Mouse (Mus musculus) liver, embryonic 13.5 days (tissue): ENCODE data around the gene Cd44. TPM values are rescaled to one million over a fixed set of nuclear protein-coding genes. Genes with fewer than 3 reads are reported as not detected.

ENCODE experiments used
- ATAC-seq: fragments of 200-750 bp; cut with Nextera tagmentation; 2 replicates; pipeline ENCODE4 v1.8.0; 2017; ENCODE audit warnings: low read depth, mild to moderate bottlenecking, moderate number of reproducible peaks, moderate library complexity
- DNase-seq: peaks from one replicate; pipeline ENCODE4 v3.0.0; 2022
- H3K27ac ChIP-seq: fragments of 300-500 bp; sonication (generic); 2 replicates; pipeline ENCODE4 v1.5.1; 2015; ENCODE audit warnings: moderate library complexity, mild to moderate bottlenecking, inconsistent platforms
- H3K27me3 ChIP-seq: fragments of 300-500 bp; sonication (generic); 2 replicates; pipeline ENCODE4 v1.6.1; 2015; ENCODE audit warnings: mild to moderate bottlenecking, inconsistent platforms
- H3K36me3 ChIP-seq: fragments of 300-500 bp; sonication (generic); 2 replicates; pipeline ENCODE4 v1.6.1; 2015; ENCODE audit warnings: mild to moderate bottlenecking, inconsistent platforms
- H3K4me1 ChIP-seq: fragments of 300-500 bp; sonication (generic); replicated peaks from 2 replicates; pipeline ENCODE4 v1.6.1; 2015; ENCODE audit warnings: inconsistent platforms
- H3K4me2 ChIP-seq: fragments of 300-500 bp; sonication (generic); 2 replicates; pipeline ENCODE4 v1.6.1; 2015; ENCODE audit warnings: inconsistent platforms, mild to moderate bottlenecking, moderate library complexity
- H3K4me3 ChIP-seq: fragments of 300-500 bp; sonication (generic); replicated peaks from 2 replicates; pipeline ENCODE4 v1.5.1; 2015; ENCODE audit warnings: mild to moderate bottlenecking, inconsistent platforms
- H3K9ac ChIP-seq: fragments of 300-500 bp; sonication (generic); 2 replicates; pipeline ENCODE4 v1.6.1; 2015; ENCODE audit warnings: mild to moderate bottlenecking, inconsistent platforms
- H3K9me3 ChIP-seq: fragments of 300-500 bp; sonication (generic); replicated peaks from 2 replicates; pipeline ENCODE4 v1.6.1; 2016; ENCODE audit warnings: inconsistent platforms
- WGBS: fragments of 180-500 bp; shearing (Covaris S2); methylation state at CpG from one replicate; pipeline ENCODE4 v1.1.7; 2015; ENCODE audit not compliant: insufficient replicate concordance; 5-methylcytosine and 5-hydroxymethylcytosine counted together
- polyA plus RNA-seq: library from polyadenylated mRNA; unstranded; fragments of >200 nt; fragmentation: Nextera tagmentation; extraction: Ambion mirVana; gene quantifications from 2 replicates; pipeline ENCODE4 v1.2.1, GENCODE M21; 2015

Cd44 gene
- polyA plus RNA-seq, 1 experiment from 2014 or later = 15.1 TPM

GRCm38 (mm10) chr2:102850026-102850425 is 51.4 kb downstream of the Cd44 start:
- H3K4me3 ChIP-seq = no peak overlapping the region
- H3K9ac ChIP-seq = no peak overlapping the region
- H3K4me2 ChIP-seq = no peak overlapping the region
- peaks cover 28% of the 10 kb centered on the region for H3K36me3 ChIP-seq
- ATAC-seq (no peak), DNase-seq (no peak)
- no peak overlapping the region for H3K27ac ChIP-seq
- no peaks in the 10 kb centered on the region for H3K9me3 ChIP-seq
- H3K4me1 ChIP-seq = peaks cover 8% of the 10 kb centered on the region
- no peaks in the 10 kb centered on the region for H3K27me3 ChIP-seq

GRCm38 (mm10) chr2:102848811-102849433 is 52.5 kb downstream of the Cd44 start:
- 37% methylated on average over 5 of the region's 5 CpGs for WGBS
- Histone ChIP-seq H3K27ac (no peak overlapping the region), H3K9ac (no peak overlapping the region), H3K27me3 (no peaks in the 10 kb centered on the region), H3K4me1 (peaks cover 8% of the 10 kb centered on the region), H3K36me3 (peaks cover 19% of the 10 kb centered on the region), H3K4me3 (no peak overlapping the region), H3K4me2 (no peak overlapping the region), H3K9me3 (no peaks in the 10 kb centered on the region)
- ATAC-seq = peak; percentile 43; the same call in 1 of the 2 replicates
- no peak for DNase-seq

- no peak for DNase-seq
- no peaks in the 10 kb centered on the region for H3K4me1 ChIP-seq
Observed at GRCm38 (mm10) chr2:102841231-102841630, 60.2 kb downstream of the Cd44 start.

GRCm38 (mm10) chr2:102838179-102838578 is 63.3 kb downstream of the Cd44 start:
- 84% methylated on average over 7 of the region's 7 CpGs for WGBS

More at GRCm38 (mm10) chr2:102841231-102841630, 60.2 kb downstream of the Cd44 start:
- Histone ChIP-seq H3K27me3 (no peaks in the 10 kb centered on the region), H3K9me3 (no peaks in the 10 kb centered on the region), H3K36me3 (0 out of 2 replicates have a peak, but pooled peaks cover 3% of the 10 kb centered on the region), H3K27ac (no peak overlapping the region), H3K4me3 (no peak overlapping the region), H3K9ac (no peak overlapping the region), H3K4me2 (no peak overlapping the region)
- ATAC-seq = no peak

GRCm38 (mm10) chr2:102831547-102831946 is 69.9 kb downstream of the Cd44 start:
- no peak overlapping the region for H3K9ac ChIP-seq
- H3K4me1 ChIP-seq = no peaks in the 10 kb centered on the region
- no peaks in the 10 kb centered on the region for H3K27me3 ChIP-seq
- H3K27ac ChIP-seq = no peak overlapping the region
- no peaks in the 10 kb centered on the region for H3K9me3 ChIP-seq
- ATAC-seq (no peak), DNase-seq (no peak)
- no peak overlapping the region for H3K4me3 ChIP-seq
- H3K36me3 ChIP-seq = peaks cover 3% of the 10 kb centered on the region; the same call in 1 of the 2 replicates
- H3K4me2 ChIP-seq = no peak overlapping the region

More at GRCm38 (mm10) chr2:102838179-102838578, 63.3 kb downstream of the Cd44 start:
- H3K4me1 ChIP-seq = no peaks in the 10 kb centered on the region
- no peak overlapping the region for H3K27ac ChIP-seq
- H3K9ac ChIP-seq = no peak overlapping the region
- DNase-seq (no peak), ATAC-seq (no peak)
- H3K27me3 ChIP-seq = no peaks in the 10 kb centered on the region
- H3K36me3 ChIP-seq = 0 out of 2 replicates have a peak, but pooled peaks cover 3% of the 10 kb centered on the region
- H3K4me3 ChIP-seq = no peak overlapping the region
- no peak overlapping the region for H3K4me2 ChIP-seq
- H3K9me3 ChIP-seq = no peaks in the 10 kb centered on the region

GRCm38 (mm10) chr2:102829201-102829600 is 72.3 kb downstream of the Cd44 start:
- no peaks in the 10 kb centered on the region for H3K9me3 ChIP-seq
- H3K9ac ChIP-seq = no peak overlapping the region
- WGBS = 78% methylated on average over 3 of the region's 3 CpGs
- DNase-seq (peak; percentile 66), ATAC-seq (peak; percentile 91)
- H3K36me3 ChIP-seq = peaks cover 10% of the 10 kb centered on the region; the same call in 1 of the 2 replicates
- H3K27me3 ChIP-seq = no peaks in the 10 kb centered on the region
- no peak overlapping the region for H3K4me2 ChIP-seq
- no peak overlapping the region for H3K4me3 ChIP-seq
- H3K4me1 ChIP-seq = no peaks in the 10 kb centered on the region
- no peak overlapping the region for H3K27ac ChIP-seq

GRCm38 (mm10) chr2:102828381-102828780 is 73.1 kb downstream of the Cd44 start:
- Histone ChIP-seq H3K27ac (no peak overlapping the region), H3K9me3 (no peaks in the 10 kb centered on the region), H3K4me2 (no peak overlapping the region), H3K4me3 (no peak overlapping the region), H3K4me1 (no peaks in the 10 kb centered on the region), H3K27me3 (no peaks in the 10 kb centered on the region), H3K9ac (no peak overlapping the region), H3K36me3 (peaks cover 15% of the 10 kb centered on the region)
- ATAC-seq = no peak
- 77% methylated on average over 7 of the region's 7 CpGs for WGBS
- DNase-seq = no peak

GRCm38 (mm10) chr2:102827841-102828240 is 73.6 kb downstream of the Cd44 start:
- H3K9me3 ChIP-seq = no peaks in the 10 kb centered on the region
- DNase-seq (no peak), ATAC-seq (no peak)
- no peak overlapping the region for H3K27ac ChIP-seq
- no peak overlapping the region for H3K9ac ChIP-seq
- no peaks in the 10 kb centered on the region for H3K4me1 ChIP-seq
- 65% methylated on average over 1 of the region's 1 CpGs for WGBS
- H3K4me2 ChIP-seq = no peak overlapping the region
- H3K36me3 ChIP-seq = peaks cover 18% of the 10 kb centered on the region
- H3K27me3 ChIP-seq = no peaks in the 10 kb centered on the region
- no peak overlapping the region for H3K4me3 ChIP-seq

GRCm38 (mm10) chr2:102825961-102826633 is 75.4 kb downstream of the Cd44 start:
- no peak overlapping the region for H3K9ac ChIP-seq
- H3K9me3 ChIP-seq = no peaks in the 10 kb centered on the region
- DNase-seq (no peak), ATAC-seq (no peak)
- no peak overlapping the region for H3K4me2 ChIP-seq
- H3K36me3 ChIP-seq = peaks cover 22% of the 10 kb centered on the region
- WGBS = 80% methylated on average over 9 of the region's 9 CpGs
- no peak overlapping the region for H3K4me3 ChIP-seq
- H3K27me3 ChIP-seq = no peaks in the 10 kb centered on the region
- no peaks in the 10 kb centered on the region for H3K4me1 ChIP-seq
- H3K27ac ChIP-seq = no peak overlapping the region

GRCm38 (mm10) chr2:102822036-102822435 is 79.4 kb downstream of the Cd44 start:
- WGBS = 83% methylated on average over 6 of the region's 6 CpGs
- peaks cover 35% of the 10 kb centered on the region for H3K36me3 ChIP-seq

GRCm38 (mm10) chr2:102820790-102821189 is 80.7 kb downstream of the Cd44 start:
- H3K9ac ChIP-seq = no peak overlapping the region
- H3K36me3 ChIP-seq = peaks cover 35% of the 10 kb centered on the region
- no peak for ATAC-seq
- H3K4me1 ChIP-seq = no peaks in the 10 kb centered on the region
- H3K4me2 ChIP-seq = no peak overlapping the region
- H3K9me3 ChIP-seq = no peaks in the 10 kb centered on the region
- no peaks in the 10 kb centered on the region for H3K27me3 ChIP-seq
- no peak for DNase-seq
- no peak overlapping the region for H3K27ac ChIP-seq
- H3K4me3 ChIP-seq = no peak overlapping the region
- 85% methylated on average over 8 of the region's 8 CpGs for WGBS

More at GRCm38 (mm10) chr2:102822036-102822435, 79.4 kb downstream of the Cd44 start:
- Histone ChIP-seq H3K27ac (no peak overlapping the region), H3K27me3 (no peaks in the 10 kb centered on the region), H3K9ac (no peak overlapping the region), H3K9me3 (no peaks in the 10 kb centered on the region), H3K4me2 (no peak overlapping the region), H3K4me1 (no peaks in the 10 kb centered on the region), H3K4me3 (no peak overlapping the region)
- ATAC-seq (no peak), DNase-seq (no peak)

GRCm38 (mm10) chr2:102820225-102820711 is 81.2 kb downstream of the Cd44 start:
- H3K9ac ChIP-seq = no peak overlapping the region
- no peak overlapping the region for H3K27ac ChIP-seq
- H3K9me3 ChIP-seq = no peaks in the 10 kb centered on the region
- H3K4me3 ChIP-seq = no peak overlapping the region
- 80% methylated on average over 5 of the region's 5 CpGs for WGBS
- H3K4me1 ChIP-seq = no peaks in the 10 kb centered on the region
- peaks cover 36% of the 10 kb centered on the region for H3K36me3 ChIP-seq
- H3K4me2 ChIP-seq = no peak overlapping the region
- DNase-seq = no peak
- no peaks in the 10 kb centered on the region for H3K27me3 ChIP-seq
- ATAC-seq = no peak
